Mouse (Mus musculus): ENCODE data around the gene Armc10. TPM values are rescaled to one million over a fixed set of nuclear protein-coding genes. Genes with fewer than 3 reads are reported as not detected.
"Not testable (repeated sequence)": the region's sequence is repeated elsewhere in the genome, so short reads cannot be mapped to it uniquely, and the experiment has no call there.

The Armc10 gene
- polyA plus RNA-seq, 1 experiment: 33.7 TPM

DNA sequence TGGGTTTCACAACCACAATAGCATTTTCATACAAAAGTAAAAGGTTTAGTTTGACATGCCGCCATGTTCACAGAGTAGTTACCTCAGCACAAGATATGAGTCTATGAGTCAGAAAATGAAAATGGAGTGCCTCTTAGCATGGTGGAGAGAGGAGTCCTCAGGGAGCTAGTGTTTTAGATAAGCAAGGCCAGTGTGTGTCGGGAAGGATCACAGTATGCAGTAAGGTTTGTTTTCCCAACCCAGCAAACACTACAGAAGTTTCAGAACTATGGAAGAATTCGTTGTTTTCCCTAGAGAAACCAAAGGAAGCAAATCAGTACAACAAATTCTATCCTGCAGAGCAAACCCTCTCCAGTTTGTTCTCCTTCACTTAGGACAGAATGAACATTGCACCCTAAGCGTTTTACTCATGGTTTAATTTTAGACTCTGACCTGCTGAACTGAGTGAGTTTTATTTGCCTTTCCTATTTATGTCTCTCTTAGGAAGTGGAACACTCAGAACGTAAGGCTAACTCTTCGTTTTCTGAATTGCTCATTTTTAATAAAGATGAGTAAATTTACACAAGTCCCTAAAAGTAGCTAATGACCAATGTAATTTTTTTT lies 57.4 kb downstream of the Armc10 start:
- DNase-seq (ENCODE audit: low spot score): no peak

DNA sequence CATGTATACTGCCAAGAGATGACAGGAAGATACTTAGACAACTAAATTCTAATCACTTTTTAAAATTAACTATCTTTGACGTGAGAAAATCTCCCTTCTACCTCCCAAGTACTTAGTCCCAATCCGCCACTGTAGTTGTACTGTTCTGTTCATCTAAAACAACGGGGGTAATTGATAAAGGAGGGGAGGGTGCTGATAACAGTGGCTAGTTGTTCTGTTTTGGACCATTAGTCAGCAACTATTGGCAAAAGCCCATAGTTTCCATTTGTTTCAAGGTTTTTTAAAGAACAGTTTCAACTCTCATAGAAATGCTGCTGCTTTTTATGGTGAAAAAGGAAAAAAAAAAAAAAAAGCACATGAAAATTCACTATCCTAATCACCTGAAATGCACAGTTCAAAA lies 58.1 kb downstream of the Armc10 start:
- no peak for DNase-seq (ENCODE audit: low spot score)

DNA sequence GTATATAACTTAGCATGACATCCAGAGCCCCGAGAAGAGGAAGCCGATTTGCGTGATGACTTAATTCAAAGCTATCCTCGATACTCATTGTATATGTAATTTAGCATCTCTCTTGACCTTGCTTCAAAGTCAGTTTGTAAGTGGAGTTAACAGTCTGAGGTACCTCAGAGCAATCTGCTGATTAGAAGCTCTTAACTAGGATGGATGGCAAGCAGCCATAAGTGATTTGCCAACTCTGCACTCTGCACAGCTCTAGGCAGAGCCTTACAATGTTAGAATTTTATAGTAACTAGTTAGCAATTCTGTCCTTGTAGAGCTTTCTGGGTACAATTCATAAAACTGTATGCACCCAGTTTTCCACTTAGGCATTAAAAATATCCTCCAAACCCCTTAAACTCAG lies 60.9 kb downstream of the Armc10 start:
- no peak for DNase-seq (ENCODE audit: low spot score)

DNA sequence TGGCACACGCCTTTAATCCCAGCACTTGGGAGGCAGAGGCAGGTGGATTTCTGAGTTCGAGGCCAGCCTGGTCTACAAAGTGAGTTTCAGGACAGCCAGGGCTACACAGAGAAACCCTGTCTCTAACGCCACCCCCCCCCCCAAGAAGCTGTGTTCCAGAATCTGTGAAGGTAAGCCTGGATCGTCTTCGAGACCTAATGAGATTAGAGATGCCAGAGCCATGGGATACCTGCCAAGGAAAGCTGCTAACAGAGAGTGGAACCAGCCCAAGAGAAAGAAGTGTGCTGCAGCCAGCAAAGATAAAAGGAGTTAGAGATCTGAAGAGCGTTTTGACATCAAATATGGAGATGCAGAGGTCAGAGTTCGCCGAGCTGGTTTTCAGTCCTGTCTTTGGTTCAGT lies 62.4 kb downstream of the Armc10 start:
- DNase-seq (ENCODE audit: low spot score): not testable (repeated sequence)

Other genes with a start within 250 kb of the Armc10 start
- gene Ccdc146, start 221.1 kb upstream of the Armc10 start, polyA plus RNA-seq (2012; rRNA removed): 0.15 and 0.28 TPM in 2 replicates
- gene Fam185a, start 220.9 kb upstream of the Armc10 start, polyA plus RNA-seq (2012; rRNA removed): 2.4 and 3.1 TPM in 2 replicates
- 18.8 and 23.7 TPM in 2 replicates for gene Lrrc17, start 102.3 kb upstream of the Armc10 start, polyA plus RNA-seq (2012; rRNA removed)
- 1.7 and 1.8 TPM in 2 replicates for gene Fbxl13, start 179 bp upstream of the Armc10 start, polyA plus RNA-seq (2012; rRNA removed)
- gene Napepld, start 55.6 kb downstream of the Armc10 start, polyA plus RNA-seq (2012; rRNA removed): 2.1 and 2.9 TPM in 2 replicates
- 63.3 and 68.0 TPM in 2 replicates for gene Pmpcb, start 91.3 kb downstream of the Armc10 start, polyA plus RNA-seq (2012; rRNA removed)
- gene Dnajc2, start 139.4 kb downstream of the Armc10 start, polyA plus RNA-seq (2012; rRNA removed): 15.3 and 18.5 TPM in 2 replicates
- gene Psmc2, start 139.5 kb downstream of the Armc10 start, polyA plus RNA-seq (2012; rRNA removed): 89.3 and 97.7 TPM in 2 replicates
- gene Slc26a5, start 219.8 kb downstream of the Armc10 start, polyA plus RNA-seq (2012; rRNA removed): 0.22 TPM in 2 replicates